Mouse (Mus musculus) hindbrain, embryonic 16.5 days (tissue): Measurements from ENCODE around the gene Fasl. TPM values are rescaled to one million over a fixed set of nuclear protein-coding genes. Genes with fewer than 3 reads are reported as not detected.

ENCODE experiments used
- ATAC-seq: fragments of 200-750 bp; cut with Nextera tagmentation; 2 replicates; pipeline ENCODE4 v1.8.0; 2017; ENCODE audit warnings: moderate TSS enrichment, moderate library complexity
- H3K27ac ChIP-seq: fragments of 300-500 bp; sonication (generic); 2 replicates; pipeline ENCODE4 v1.5.1; 2014; ENCODE audit warnings: low read depth, mild to moderate bottlenecking, control low read depth, low read length, moderate library complexity
- H3K27me3 ChIP-seq: fragments of 300-500 bp; sonication (generic); replicated peaks from 2 replicates; pipeline ENCODE4 v1.6.1; 2014; ENCODE audit warnings: low read length; ENCODE audit not compliant: control insufficient read depth, insufficient read depth
- H3K36me3 ChIP-seq: fragments of 300-500 bp; sonication (generic); 2 replicates; pipeline ENCODE4 v1.6.1; 2014; ENCODE audit warnings: mild to moderate bottlenecking, low read length, moderate library complexity, mixed read lengths; ENCODE audit not compliant: control insufficient read depth, insufficient read depth
- H3K4me1 ChIP-seq: fragments of 300-500 bp; sonication (generic); 2 replicates; pipeline ENCODE4 v1.6.1; 2014; ENCODE audit warnings: low read depth, low read length; ENCODE audit not compliant: control insufficient read depth, insufficient read depth
- H3K4me2 ChIP-seq: fragments of 300-500 bp; sonication (generic); 2 replicates; pipeline ENCODE4 v1.6.1; 2014; ENCODE audit warnings: mild to moderate bottlenecking, low read length, control low read depth, moderate library complexity
- H3K4me3 ChIP-seq: fragments of 300-500 bp; sonication (generic); 2 replicates; pipeline ENCODE4 v1.5.1; 2014; ENCODE audit warnings: mild to moderate bottlenecking, low read length, control low read depth, moderate library complexity
- H3K9ac ChIP-seq: fragments of 300-500 bp; sonication (generic); 2 replicates; pipeline ENCODE4 v1.6.1; 2014; ENCODE audit warnings: low read depth, mild to moderate bottlenecking, control low read depth, low read length, moderate library complexity
- H3K9me3 ChIP-seq: fragments of 300-500 bp; sonication (generic); 2 replicates; pipeline ENCODE4 v1.6.1; 2014; ENCODE audit warnings: mild to moderate bottlenecking, low read length, moderate library complexity; ENCODE audit not compliant: control insufficient read depth
- WGBS: fragments of 180-500 bp; shearing (Covaris S2); extraction: QIAGEN DNeasy Blood & Tissue Kit; methylation state at CpG from one replicate; pipeline ENCODE4 v1.1.7; 2014; 5-methylcytosine and 5-hydroxymethylcytosine counted together
- polyA plus RNA-seq: library from polyadenylated mRNA; unstranded; fragments of >200 nt; fragmentation: Nextera tagmentation; extraction: Ambion mirVana; gene quantifications from 2 replicates; pipeline ENCODE4 v1.2.1, GENCODE M21; 2015

Gene Fasl
- polyA plus RNA-seq, 1 experiment from 2014 or later = 0.08 TPM

- no peaks in the 10 kb centered on the region for H3K27me3 ChIP-seq
- no peak for ATAC-seq
- WGBS = 89% methylated on average over 10 of the region's 10 CpGs
- H3K9ac ChIP-seq = no peak overlapping the region
- no peak overlapping the region for H3K4me3 ChIP-seq
- H3K9me3 ChIP-seq = no peaks in the 10 kb centered on the region
- no peaks in the 10 kb centered on the region for H3K4me1 ChIP-seq
- no peak overlapping the region for H3K27ac ChIP-seq
- no peaks in the 10 kb centered on the region for H3K36me3 ChIP-seq
- H3K4me2 ChIP-seq = no peak overlapping the region
Measured at GRCm38 (mm10) chr1:161794447-161795211, 6.3 kb upstream of the Fasl start.

- WGBS = 86% methylated on average over 3 of the region's 3 CpGs
- no peak for ATAC-seq
- H3K9ac ChIP-seq = no peak overlapping the region
- no peaks in the 10 kb centered on the region for H3K27me3 ChIP-seq
- H3K4me1 ChIP-seq = no peaks in the 10 kb centered on the region
- no peak overlapping the region for H3K4me3 ChIP-seq
- H3K9me3 ChIP-seq = no peaks in the 10 kb centered on the region
- H3K36me3 ChIP-seq = no peaks in the 10 kb centered on the region
- H3K4me2 ChIP-seq = no peak overlapping the region
- H3K27ac ChIP-seq = no peak overlapping the region
Measured at GRCm38 (mm10) chr1:161793321-161793720, 5.0 kb upstream of the Fasl start.

- H3K4me2 ChIP-seq = no peak overlapping the region
- no peaks in the 10 kb centered on the region for H3K27me3 ChIP-seq
- H3K4me1 ChIP-seq = no peaks in the 10 kb centered on the region
- H3K9me3 ChIP-seq = no peaks in the 10 kb centered on the region
- H3K9ac ChIP-seq = no peak overlapping the region
- WGBS = 92% methylated on average over 4 of the region's 4 CpGs
- no peak overlapping the region for H3K27ac ChIP-seq
- no peak overlapping the region for H3K4me3 ChIP-seq
- no peaks in the 10 kb centered on the region for H3K36me3 ChIP-seq
- ATAC-seq = no peak
Measured at GRCm38 (mm10) chr1:161792687-161792969, 4.3 kb upstream of the Fasl start.

- Histone ChIP-seq H3K9me3 (no peaks in the 10 kb centered on the region), H3K36me3 (no peaks in the 10 kb centered on the region), H3K4me1 (no peaks in the 10 kb centered on the region), H3K27me3 (no peaks in the 10 kb centered on the region), H3K4me2 (no peak overlapping the region), H3K27ac (no peak overlapping the region), H3K9ac (no peak overlapping the region), H3K4me3 (no peak overlapping the region)
- 90% methylated on average over 8 of the region's 8 CpGs for WGBS
- ATAC-seq = no peak
Measured at GRCm38 (mm10) chr1:161791854-161792686, 3.8 kb upstream of the Fasl start.

- Histone ChIP-seq H3K9me3 (no peaks in the 10 kb centered on the region), H3K36me3 (no peaks in the 10 kb centered on the region), H3K9ac (no peak overlapping the region), H3K4me2 (no peak overlapping the region), H3K27ac (no peak overlapping the region), H3K4me1 (no peaks in the 10 kb centered on the region), H3K4me3 (no peak overlapping the region), H3K27me3 (no peaks in the 10 kb centered on the region)
- no peak for ATAC-seq
- WGBS = 81% methylated on average over 2 of the region's 2 CpGs
Measured at GRCm38 (mm10) chr1:161782725-161783124, 5.6 kb downstream of the Fasl start.

- no peaks in the 10 kb centered on the region for H3K36me3 ChIP-seq
- no peaks in the 10 kb centered on the region for H3K27me3 ChIP-seq
- H3K4me3 ChIP-seq = no peak overlapping the region
- H3K27ac ChIP-seq = no peak overlapping the region
- WGBS = 89% methylated on average over 5 of the region's 5 CpGs
- ATAC-seq = no peak
- H3K4me2 ChIP-seq = no peak overlapping the region
- H3K9ac ChIP-seq = no peak overlapping the region
- no peaks in the 10 kb centered on the region for H3K4me1 ChIP-seq
- H3K9me3 ChIP-seq = no peaks in the 10 kb centered on the region
Measured at GRCm38 (mm10) chr1:161781594-161781993, 6.7 kb downstream of the Fasl start.

GRCm38 (mm10) chr1:161779057-161779456 is 9.2 kb downstream of the Fasl start:
- ATAC-seq = no peak
- Histone ChIP-seq H3K27ac (no peak overlapping the region), H3K4me1 (no peaks in the 10 kb centered on the region)

GRCm38 (mm10) chr1:161775151-161775550 is 13.1 kb downstream of the Fasl start:
- Histone ChIP-seq H3K27ac (no peak overlapping the region), H3K36me3 (no peaks in the 10 kb centered on the region), H3K9ac (no peak overlapping the region), H3K9me3 (no peaks in the 10 kb centered on the region), H3K27me3 (no peaks in the 10 kb centered on the region), H3K4me3 (no peak overlapping the region), H3K4me2 (no peak overlapping the region), H3K4me1 (no peaks in the 10 kb centered on the region)
- WGBS = 86% methylated on average over 6 of the region's 6 CpGs
- no peak for ATAC-seq

More at GRCm38 (mm10) chr1:161779057-161779456, 9.2 kb downstream of the Fasl start:
- Histone ChIP-seq H3K27me3 (no peaks in the 10 kb centered on the region), H3K4me2 (no peak overlapping the region), H3K9ac (no peak overlapping the region), H3K4me3 (no peak overlapping the region), H3K36me3 (no peaks in the 10 kb centered on the region), H3K9me3 (no peaks in the 10 kb centered on the region)

- H3K36me3 ChIP-seq = no peaks in the 10 kb centered on the region
- no peaks in the 10 kb centered on the region for H3K27me3 ChIP-seq
- no peaks in the 10 kb centered on the region for H3K4me1 ChIP-seq
- H3K9me3 ChIP-seq = no peaks in the 10 kb centered on the region
- H3K9ac ChIP-seq = no peak overlapping the region
- WGBS = 88% methylated on average over 2 of the region's 2 CpGs
- ATAC-seq = no peak
- H3K4me3 ChIP-seq = no peak overlapping the region
- no peak overlapping the region for H3K27ac ChIP-seq
- H3K4me2 ChIP-seq = no peak overlapping the region
Measured at GRCm38 (mm10) chr1:161771293-161771692, 17.0 kb downstream of the Fasl start.
